Mouse (Mus musculus): ENCODE results near the gene Rbfox1. TPM values are rescaled to one million over a fixed set of nuclear protein-coding genes. Genes with fewer than 3 reads are reported as not detected.

The Rbfox1 gene
- polyA plus RNA-seq, 1 experiment from 2014 or later = 0.32 TPM

DNA sequence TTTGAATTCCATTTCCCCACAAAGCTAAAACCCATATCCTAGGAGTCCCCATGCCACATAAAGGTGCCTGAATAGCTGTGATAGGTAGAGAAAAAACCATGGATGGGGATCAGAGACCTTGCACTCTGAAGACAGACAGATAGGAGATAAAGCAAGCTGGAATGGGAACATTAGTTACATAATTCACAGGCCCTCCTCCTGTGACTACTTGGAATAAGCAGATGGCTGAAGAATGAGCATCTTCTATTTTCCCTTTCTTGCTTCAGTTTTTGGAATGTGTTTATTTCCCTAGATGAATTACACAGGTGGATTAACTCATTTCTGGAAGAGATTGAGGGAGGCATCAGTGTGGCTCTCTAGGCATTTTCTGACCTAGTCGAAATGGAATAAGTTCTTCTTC is 672.6 kb downstream of the Rbfox1 start:
- WGBS (ENCODE audit: insufficient replicate concordance) = 53% methylated on average over 1 of the region's 1 CpGs
- H3K9me3 ChIP-seq (replicated peaks) = no peaks in the 10 kb centered on the region

DNA sequence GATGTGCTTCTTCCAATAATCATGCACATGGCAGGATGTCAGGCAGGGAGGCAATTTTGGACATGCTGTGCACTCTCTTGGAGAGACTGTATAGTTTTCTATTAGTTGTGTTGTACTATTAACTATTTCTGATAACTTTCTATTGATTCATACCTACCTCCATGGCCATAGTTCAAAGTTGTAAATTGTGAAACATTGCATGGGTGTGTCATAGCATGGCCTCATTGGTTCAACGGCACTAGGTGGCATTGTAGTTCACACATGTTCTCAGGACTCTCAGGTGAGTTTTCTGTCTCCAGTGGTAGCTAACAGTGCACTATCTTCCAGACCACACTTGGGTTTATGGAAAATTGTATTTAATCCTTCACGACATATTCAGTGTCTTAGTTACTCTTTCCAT is 699.5 kb downstream of the Rbfox1 start:
- Histone ChIP-seq H3K9ac (no peak overlapping the region), H3K36me3 (replicated peaks) (no peaks in the 10 kb centered on the region), H3K4me3 (replicated peaks) (no peak overlapping the region), H3K27ac (replicated peaks) (no peak overlapping the region), H3K4me1 (replicated peaks) (no peaks in the 10 kb centered on the region), H3K27me3 (no peaks in the 10 kb centered on the region), H3K4me2 (no peak overlapping the region), H3K9me3 (replicated peaks) (no peaks in the 10 kb centered on the region)
- no peak for ATAC-seq (ENCODE audit: insufficient read depth)
- WGBS (ENCODE audit: insufficient replicate concordance) = 55% methylated on average over 2 of the region's 2 CpGs

More for the DNA sequence above, 672.6 kb downstream of the Rbfox1 start:
- H3K4me3 ChIP-seq (replicated peaks) = no peak overlapping the region
- H3K4me1 ChIP-seq (replicated peaks) = no peaks in the 10 kb centered on the region
- no peak overlapping the region for H3K27ac ChIP-seq (replicated peaks)
- no peaks in the 10 kb centered on the region for H3K36me3 ChIP-seq (replicated peaks)
- no peak for ATAC-seq (ENCODE audit: insufficient read depth)
- H3K4me2 ChIP-seq = no peak overlapping the region
- no peaks in the 10 kb centered on the region for H3K27me3 ChIP-seq
- no peak overlapping the region for H3K9ac ChIP-seq

DNA sequence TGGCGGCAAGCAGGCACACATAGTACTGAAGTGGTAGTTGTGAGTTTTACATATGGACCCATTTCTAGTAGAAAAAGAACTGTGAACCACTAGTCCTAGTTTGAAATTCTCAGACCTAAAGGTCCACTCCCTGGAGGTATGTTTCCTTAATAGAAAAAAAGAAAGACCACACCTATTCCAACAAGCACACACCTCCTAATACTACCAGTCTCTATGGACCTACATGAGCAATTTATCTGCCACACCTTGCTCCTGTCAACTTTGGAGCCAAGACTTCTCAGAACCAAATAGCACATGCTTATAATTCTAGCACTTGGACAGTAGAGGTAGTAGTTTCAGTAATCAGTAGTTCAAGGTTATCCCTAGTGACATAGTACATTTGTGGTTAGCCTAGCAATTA is 700.0 kb downstream of the Rbfox1 start:
- no peak for ATAC-seq (ENCODE audit: insufficient read depth)
- 65% methylated on average over 1 of the region's 1 CpGs for WGBS (ENCODE audit: insufficient replicate concordance)

DNA sequence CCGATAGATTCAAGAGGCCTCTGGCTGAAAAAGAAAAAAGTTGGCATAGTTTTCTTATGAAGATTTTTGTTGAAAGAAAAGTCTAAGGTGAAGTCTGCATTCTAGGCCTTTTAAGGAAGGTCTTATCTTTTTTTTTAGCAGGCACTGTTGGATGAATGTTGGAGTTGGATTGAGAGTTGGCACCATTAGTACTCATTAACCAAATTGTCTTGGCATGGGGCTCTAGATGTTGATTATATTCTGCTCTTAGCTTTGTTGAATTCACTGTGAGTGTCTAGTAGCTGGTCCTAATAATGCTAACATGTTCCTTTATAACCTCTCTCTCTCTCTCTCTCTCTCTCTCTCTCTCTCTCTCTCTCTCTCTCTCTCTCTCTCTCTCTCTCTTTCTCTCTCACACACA is 731.4 kb downstream of the Rbfox1 start:
- H3K36me3 ChIP-seq (replicated peaks) = no peaks in the 10 kb centered on the region
- H3K27ac ChIP-seq (replicated peaks) = no peak overlapping the region
- H3K4me2 ChIP-seq = no peak overlapping the region
- H3K9me3 ChIP-seq (replicated peaks) = no peaks in the 10 kb centered on the region
- no peak overlapping the region for H3K9ac ChIP-seq
- no peak for ATAC-seq (ENCODE audit: insufficient read depth)
- H3K4me1 ChIP-seq (replicated peaks) = no peaks in the 10 kb centered on the region
- H3K4me3 ChIP-seq (replicated peaks) = no peak overlapping the region
- H3K27me3 ChIP-seq = no peaks in the 10 kb centered on the region
- WGBS (ENCODE audit: insufficient replicate concordance) = 60% methylated on average over 1 of the region's 1 CpGs

More for the DNA sequence above, 700.0 kb downstream of the Rbfox1 start:
- H3K4me2 ChIP-seq = no peak overlapping the region
- H3K27me3 ChIP-seq = no peaks in the 10 kb centered on the region
- H3K4me3 ChIP-seq (replicated peaks) = no peak overlapping the region
- no peak overlapping the region for H3K27ac ChIP-seq (replicated peaks)
- H3K4me1 ChIP-seq (replicated peaks) = no peaks in the 10 kb centered on the region
- H3K9me3 ChIP-seq (replicated peaks) = no peaks in the 10 kb centered on the region
- no peak overlapping the region for H3K9ac ChIP-seq
- no peaks in the 10 kb centered on the region for H3K36me3 ChIP-seq (replicated peaks)

DNA sequence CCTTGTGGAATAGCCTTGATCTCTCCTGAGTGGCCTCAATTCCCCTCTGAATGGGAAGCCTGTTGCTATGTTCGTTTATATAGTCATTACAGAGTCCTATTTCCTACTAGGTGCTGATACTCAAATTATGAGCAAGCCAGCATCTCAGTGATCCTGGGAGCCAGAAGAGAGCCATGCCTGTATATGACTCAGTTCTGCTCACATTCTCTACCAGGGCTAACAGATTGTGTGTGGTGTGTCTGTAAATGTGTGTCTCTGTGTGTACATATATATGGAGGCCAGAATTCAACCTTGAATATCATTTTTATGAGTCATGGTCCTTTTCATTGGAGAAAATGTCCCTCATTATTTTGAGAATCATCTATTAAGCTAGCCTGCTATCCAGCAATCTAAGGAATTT is 755.2 kb downstream of the Rbfox1 start:
- Histone ChIP-seq H3K4me3 (replicated peaks) (no peak overlapping the region), H3K9ac (no peak overlapping the region), H3K4me1 (replicated peaks) (no peaks in the 10 kb centered on the region), H3K9me3 (replicated peaks) (no peaks in the 10 kb centered on the region), H3K27me3 (no peaks in the 10 kb centered on the region), H3K4me2 (no peak overlapping the region), H3K27ac (replicated peaks) (no peak overlapping the region), H3K36me3 (replicated peaks) (no peaks in the 10 kb centered on the region)
- 15% methylated on average over 1 of the region's 1 CpGs for WGBS (ENCODE audit: insufficient replicate concordance)
- no peak for ATAC-seq (ENCODE audit: insufficient read depth)

DNA sequence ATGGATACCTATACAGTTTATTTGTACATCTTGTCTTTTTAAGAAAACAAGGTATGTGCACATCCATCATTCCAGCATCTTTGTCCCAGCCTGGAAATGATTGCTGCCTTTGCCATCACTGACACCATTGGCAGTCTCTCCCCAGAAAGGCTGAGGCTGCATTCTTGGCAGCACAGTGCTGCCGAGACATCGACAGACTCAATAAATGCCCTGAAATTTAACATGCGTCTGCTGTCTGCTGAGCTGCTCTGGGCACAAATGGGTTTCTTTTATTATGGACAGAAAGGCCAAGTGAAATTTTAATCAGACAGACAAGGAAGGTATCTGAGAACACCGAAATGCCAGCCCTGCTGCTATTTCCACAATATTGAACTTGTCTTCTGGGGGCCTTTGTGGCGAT is 761.8 kb downstream of the Rbfox1 start:
- Histone ChIP-seq H3K27ac (replicated peaks) (no peak overlapping the region), H3K9me3 (replicated peaks) (no peaks in the 10 kb centered on the region), H3K4me2 (no peak overlapping the region), H3K27me3 (no peaks in the 10 kb centered on the region), H3K36me3 (replicated peaks) (no peaks in the 10 kb centered on the region), H3K4me1 (replicated peaks) (no peaks in the 10 kb centered on the region), H3K4me3 (replicated peaks) (no peak overlapping the region), H3K9ac (no peak overlapping the region)
- ATAC-seq (ENCODE audit: insufficient read depth) = no peak
- 55% methylated on average over 5 of the region's 5 CpGs for WGBS (ENCODE audit: insufficient replicate concordance)

DNA sequence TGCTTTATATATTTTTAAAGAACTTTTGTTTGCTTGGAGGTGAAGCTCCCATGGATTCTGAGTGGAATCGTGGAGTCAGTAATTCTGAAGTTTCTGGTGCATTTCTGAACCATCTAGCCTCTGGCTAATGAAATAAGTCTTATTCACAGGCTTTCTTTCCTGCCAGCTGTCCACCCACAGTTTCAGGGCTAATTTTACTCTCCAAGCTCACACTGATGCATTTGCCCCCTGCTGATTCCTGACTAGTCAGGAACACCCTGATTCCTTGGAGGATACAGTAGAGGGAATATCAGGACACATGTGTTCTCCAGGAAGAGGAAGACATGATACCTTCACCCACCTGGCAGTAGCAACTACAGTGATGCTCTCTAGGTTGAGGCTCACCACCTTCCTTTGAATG is 763.6 kb downstream of the Rbfox1 start:
- H3K4me2 ChIP-seq = no peak overlapping the region
- WGBS (ENCODE audit: insufficient replicate concordance) = 20% methylated on average over 1 of the region's 1 CpGs

DNA sequence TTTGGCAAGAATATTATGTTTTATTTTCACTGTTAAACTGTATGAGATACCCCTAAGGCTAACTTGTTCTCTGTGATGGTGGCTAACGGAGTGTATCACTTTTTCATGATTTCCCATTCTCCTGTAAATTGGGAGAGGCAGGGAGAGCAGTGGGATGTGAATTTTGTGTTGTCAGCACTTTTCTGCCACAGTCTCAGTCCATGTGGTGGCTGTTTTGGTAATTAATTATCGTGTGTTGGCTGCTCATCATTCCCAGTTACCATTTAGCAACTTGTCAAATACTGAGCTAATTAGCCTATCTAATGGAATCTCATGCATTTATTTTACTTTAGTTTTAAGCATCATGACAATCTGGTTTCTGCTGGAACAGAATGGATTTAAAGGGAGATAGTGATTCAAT is 773.4 kb downstream of the Rbfox1 start:
- Histone ChIP-seq H3K27ac (replicated peaks) (no peak overlapping the region), H3K4me3 (replicated peaks) (no peak overlapping the region), H3K27me3 (no peaks in the 10 kb centered on the region), H3K4me1 (replicated peaks) (no peaks in the 10 kb centered on the region), H3K4me2 (no peak overlapping the region), H3K36me3 (replicated peaks) (no peaks in the 10 kb centered on the region), H3K9me3 (replicated peaks) (no peaks in the 10 kb centered on the region), H3K9ac (no peak overlapping the region)
- 37% methylated on average over 2 of the region's 2 CpGs for WGBS (ENCODE audit: insufficient replicate concordance)
- no peak for ATAC-seq (ENCODE audit: insufficient read depth)

More for the DNA sequence above, 763.6 kb downstream of the Rbfox1 start:
- no peak overlapping the region for H3K27ac ChIP-seq (replicated peaks)
- no peaks in the 10 kb centered on the region for H3K36me3 ChIP-seq (replicated peaks)
- H3K27me3 ChIP-seq = no peaks in the 10 kb centered on the region
- no peaks in the 10 kb centered on the region for H3K4me1 ChIP-seq (replicated peaks)
- H3K9ac ChIP-seq = no peak overlapping the region
- H3K4me3 ChIP-seq (replicated peaks) = no peak overlapping the region
- no peaks in the 10 kb centered on the region for H3K9me3 ChIP-seq (replicated peaks)
- no peak for ATAC-seq (ENCODE audit: insufficient read depth)

DNA sequence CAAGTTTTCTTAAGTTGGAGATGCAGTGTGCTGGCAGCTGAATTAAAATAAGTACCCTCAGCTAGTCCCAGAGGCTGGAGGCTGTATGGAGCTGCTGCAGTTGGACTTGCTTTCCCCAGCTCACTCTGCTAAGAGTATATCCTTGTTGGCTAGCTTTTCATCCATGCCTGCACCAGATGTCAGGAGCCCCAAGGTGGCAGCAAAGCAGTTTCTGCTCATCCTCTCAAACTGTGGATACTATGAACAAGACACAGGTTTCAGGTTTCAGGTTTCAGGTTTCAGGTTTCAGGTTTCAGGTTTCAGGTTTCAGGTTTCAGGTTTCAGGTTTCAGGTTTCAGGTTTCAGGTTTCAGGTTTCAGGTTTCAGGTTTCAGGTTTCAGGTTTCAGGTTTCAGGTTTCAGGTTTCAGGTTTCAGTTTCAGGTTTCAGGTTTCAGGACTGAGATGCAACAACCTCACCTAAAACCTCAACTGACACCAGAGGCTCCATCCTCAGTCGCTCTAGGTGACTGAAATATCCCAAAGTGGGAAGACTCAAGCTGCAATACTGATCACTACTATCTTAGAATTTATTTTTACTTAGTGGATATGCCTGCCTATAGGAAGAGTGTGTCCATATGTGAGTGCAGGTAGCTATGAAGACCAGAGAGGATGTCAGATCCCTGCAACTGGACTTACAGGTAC is 801.1 kb downstream of the Rbfox1 start:
- no peak overlapping the region for H3K27ac ChIP-seq (replicated peaks)
- WGBS (ENCODE audit: insufficient replicate concordance) = 43% methylated on average over 1 of the region's 1 CpGs
- no peak overlapping the region for H3K4me3 ChIP-seq (replicated peaks)
- no peak for ATAC-seq (ENCODE audit: insufficient read depth)
- H3K4me2 ChIP-seq = no peak overlapping the region
- no peaks in the 10 kb centered on the region for H3K9me3 ChIP-seq (replicated peaks)
- H3K36me3 ChIP-seq (replicated peaks) = no peaks in the 10 kb centered on the region
- H3K27me3 ChIP-seq = no peaks in the 10 kb centered on the region
- H3K9ac ChIP-seq = no peak overlapping the region
- no peaks in the 10 kb centered on the region for H3K4me1 ChIP-seq (replicated peaks)

DNA sequence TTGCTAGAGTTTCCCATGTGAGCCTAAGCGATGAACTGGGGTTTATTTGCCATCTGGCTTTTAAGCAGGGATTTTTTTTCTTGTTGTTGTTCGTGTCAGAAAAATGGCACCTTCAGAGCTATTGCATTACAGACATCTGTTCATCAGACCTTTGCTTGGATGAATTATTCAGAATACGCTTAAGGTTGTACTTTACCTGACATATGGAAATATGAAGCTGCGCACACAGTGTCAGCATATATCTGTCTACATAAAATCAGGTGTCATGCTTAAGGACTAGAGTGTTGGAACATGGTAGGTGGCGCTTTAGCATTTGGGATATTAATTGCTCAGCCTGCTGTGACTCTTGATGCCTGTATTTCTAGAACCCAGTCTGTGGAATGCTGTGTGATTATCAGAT is 819.7 kb downstream of the Rbfox1 start:
- H3K27me3 ChIP-seq = no peaks in the 10 kb centered on the region
- no peak for ATAC-seq (ENCODE audit: insufficient read depth)
- 57% methylated on average over 5 of the region's 5 CpGs for WGBS (ENCODE audit: insufficient replicate concordance)
- H3K27ac ChIP-seq (replicated peaks) = no peak overlapping the region
- H3K36me3 ChIP-seq (replicated peaks) = no peaks in the 10 kb centered on the region
- no peak overlapping the region for H3K4me2 ChIP-seq
- H3K9ac ChIP-seq = no peak overlapping the region
- H3K4me3 ChIP-seq (replicated peaks) = no peak overlapping the region
- H3K4me1 ChIP-seq (replicated peaks) = no peaks in the 10 kb centered on the region
- no peaks in the 10 kb centered on the region for H3K9me3 ChIP-seq (replicated peaks)

DNA sequence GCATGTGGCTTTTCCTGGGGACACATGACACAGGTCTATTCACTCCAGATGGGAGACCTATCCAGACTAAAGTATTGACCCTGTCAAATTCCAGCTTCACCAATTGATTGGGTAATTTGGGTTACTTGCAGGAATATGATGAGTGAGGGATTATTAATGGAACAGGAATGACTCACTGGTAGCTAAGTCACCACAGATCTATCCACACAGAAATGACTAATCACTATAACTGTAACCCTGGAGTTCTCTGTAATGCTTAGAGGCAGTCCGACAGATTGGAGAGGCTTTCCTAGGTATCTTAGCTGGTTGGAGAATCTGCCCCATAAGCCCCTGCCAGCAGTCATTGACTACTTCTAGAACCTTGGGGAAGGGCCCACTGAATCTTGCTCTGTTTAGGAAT is 827.2 kb downstream of the Rbfox1 start:
- no peaks in the 10 kb centered on the region for H3K27me3 ChIP-seq
- no peaks in the 10 kb centered on the region for H3K36me3 ChIP-seq (replicated peaks)
- H3K27ac ChIP-seq (replicated peaks) = no peak overlapping the region
- no peak overlapping the region for H3K4me2 ChIP-seq
- H3K9ac ChIP-seq = no peak overlapping the region
- H3K4me1 ChIP-seq (replicated peaks) = no peaks in the 10 kb centered on the region
- H3K4me3 ChIP-seq (replicated peaks) = no peak overlapping the region
- H3K9me3 ChIP-seq (replicated peaks) = no peaks in the 10 kb centered on the region
- 76% methylated on average over 1 of the region's 1 CpGs for WGBS (ENCODE audit: insufficient replicate concordance)
- ATAC-seq (ENCODE audit: insufficient read depth) = no peak

DNA sequence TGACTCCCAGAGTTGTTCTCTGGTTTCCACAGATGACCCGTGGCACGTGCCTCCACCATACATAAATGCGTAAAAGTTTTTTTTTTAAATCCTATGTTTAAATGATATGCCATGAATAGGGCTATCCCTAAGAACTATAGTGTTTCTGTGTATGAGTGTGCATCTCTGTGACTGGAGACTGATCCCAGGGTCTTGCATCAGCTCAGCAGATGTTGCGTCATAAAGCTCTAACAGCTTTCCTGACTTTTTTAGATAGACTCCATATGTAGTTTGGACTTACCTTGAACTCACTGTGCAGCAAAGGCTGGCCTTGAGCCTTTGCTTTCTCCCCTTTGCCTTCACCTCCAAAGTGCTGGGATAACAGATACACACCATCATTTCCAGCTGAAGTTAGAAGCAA is 830.1 kb downstream of the Rbfox1 start:
- H3K9ac ChIP-seq = no peak overlapping the region
- ATAC-seq (ENCODE audit: insufficient read depth) = no peak
- no peak overlapping the region for H3K4me2 ChIP-seq
- no peak overlapping the region for H3K27ac ChIP-seq (replicated peaks)
- H3K4me3 ChIP-seq (replicated peaks) = no peak overlapping the region
- H3K36me3 ChIP-seq (replicated peaks) = no peaks in the 10 kb centered on the region
- no peaks in the 10 kb centered on the region for H3K9me3 ChIP-seq (replicated peaks)
- no peaks in the 10 kb centered on the region for H3K4me1 ChIP-seq (replicated peaks)
- WGBS (ENCODE audit: insufficient replicate concordance) = 79% methylated on average over 4 of the region's 4 CpGs
- no peaks in the 10 kb centered on the region for H3K27me3 ChIP-seq

Data from liver, embryonic 15.5 days (tissue).